ENCODE assay signal across 8 mouse cellular contexts in genomic region chr6:82774321-82774764, GRCm38 (mm10). TPM values are rescaled to one million over a fixed set of nuclear protein-coding genes. Genes with fewer than 3 reads are reported as not detected.
DNase-seq lines count a peak whose midpoint lies in the region; ATAC-seq and TF ChIP-seq lines count a peak whose summit lies in the region.

Gene Hk2, minus strand, starts transcription at chr6:82774454.

- H3K4me2 ChIP-seq in embryonic facial prominence, embryonic 14.5 days (ENCODE audit: low read depth, low read length): peak within 1 kb of the TSS; percentile 71
- peak within 1 kb of the TSS; percentile 89 for H3K4me2 ChIP-seq in limb, embryonic 12.5 days
- H3K4me2 ChIP-seq in midbrain, embryonic 14.5 days (ENCODE audit: low read length): peak within 1 kb of the TSS; percentile 99

- peak; percentile 60; the same call in 1 of the 2 replicates for TF ChIP-seq EP300 in heart, adult 2 months (IDR thresholded peaks at IDR 0.05; ENCODE audit: insufficient read depth, low read depth, low read length)

- H3K36me3 ChIP-seq in embryonic facial prominence, embryonic 14.5 days (ENCODE audit: control insufficient read depth, insufficient read depth, low read length): no peaks in the 10 kb centered on the region
- no peaks in the 10 kb centered on the region for H3K36me3 ChIP-seq in heart, adult 2 months (ENCODE audit: control insufficient read depth, insufficient read depth, low read length)
- no peaks in the 10 kb centered on the region for H3K36me3 ChIP-seq in limb, embryonic 12.5 days
- no peaks in the 10 kb centered on the region for H3K36me3 ChIP-seq in midbrain, embryonic 14.5 days (ENCODE audit: control insufficient read depth, insufficient read depth, low read length)

- 0 out of 2 replicates have a peak, but pooled peaks cover 1% of the 10 kb centered on the region for H3K79me2 ChIP-seq in heart, adult 2 months (replicated peaks; ENCODE audit: control insufficient read depth, insufficient read depth, low read length)

- TF ChIP-seq CTCF in heart, adult 2 months (IDR thresholded peaks at IDR 0.05): no peak

- H3K27ac ChIP-seq in embryonic facial prominence, embryonic 14.5 days (replicated peaks; ENCODE audit: low read depth, low read length): peak within 1 kb of the TSS; percentile 69
- peak within 1 kb of the TSS; percentile 80 for H3K27ac ChIP-seq in heart, adult 2 months
- peak within 1 kb of the TSS; percentile 70 for H3K27ac ChIP-seq in limb, embryonic 12.5 days
- peak within 1 kb of the TSS; percentile 26; the same call in 1 of the 2 replicates for H3K27ac ChIP-seq in midbrain, embryonic 14.5 days (replicated peaks; ENCODE audit: low read depth, low read length)

- DNase-seq in 3T3-L1 (ENCODE audit: low read depth, low spot score): peak; percentile 97
- peak; percentile 94 for DNase-seq in adrenal gland, postnatal 36 days
- peak; percentile 98 for DNase-seq in embryonic facial prominence, embryonic 14.5 days (ENCODE audit: low spot score)
- DNase-seq in heart, adult 2 months: peak; percentile 87 to 96
- peak; percentile 45 to 53 for DNase-seq in kidney, adult 8-10 months
- peak; percentile 93 for DNase-seq in midbrain, embryonic 14.5 days
- DNase-seq in spleen, adult 12 weeks (ENCODE audit: low spot score): peak; percentile 58

- H3K4me3 ChIP-seq in embryonic facial prominence, embryonic 14.5 days (ENCODE audit: low read depth, low read length): peak within 1 kb of the TSS; percentile 58
- peak within 1 kb of the TSS; percentile 51 for H3K4me3 ChIP-seq in heart, adult 2 months
- H3K4me3 ChIP-seq in limb, embryonic 12.5 days (replicated peaks): peak within 1 kb of the TSS; percentile 58
- peak within 1 kb of the TSS; percentile 50 for H3K4me3 ChIP-seq in midbrain, embryonic 14.5 days (replicated peaks; ENCODE audit: low read depth, low read length)

- no peaks in the 10 kb centered on the region for H3K9me3 ChIP-seq in embryonic facial prominence, embryonic 14.5 days (ENCODE audit: control insufficient read depth, low read length)
- H3K9me3 ChIP-seq in limb, embryonic 12.5 days: no peaks in the 10 kb centered on the region
- no peaks in the 10 kb centered on the region for H3K9me3 ChIP-seq in midbrain, embryonic 14.5 days (ENCODE audit: control insufficient read depth, low read length)

- ATAC-seq in embryonic facial prominence, embryonic 14.5 days (ENCODE audit: low read depth): peak; percentile 98
- peak; percentile 95 for ATAC-seq in limb, embryonic 12.5 days (ENCODE audit: insufficient number of reproducible peaks, insufficient read depth, low FRiP score, low TSS enrichment, low read depth)
- peak; percentile 92 for ATAC-seq in midbrain, embryonic 14.5 days (ENCODE audit: low FRiP score, low TSS enrichment)

- under 1% methylated on average over 38 of the region's 39 CpGs for WGBS in embryonic facial prominence, embryonic 14.5 days
- WGBS in heart, adult 2 months: under 1% methylated on average over 39 of the region's 39 CpGs
- WGBS in limb, embryonic 12.5 days: under 1% methylated on average over 38 of the region's 39 CpGs
- under 1% methylated on average over 39 of the region's 39 CpGs for WGBS in midbrain, embryonic 14.5 days

- intact Hi-C loops in heart, adult 2 months (cut with DNase I): no loop called here

- peak; percentile 97 for TF ChIP-seq POLR2A in heart, adult 2 months (IDR thresholded peaks at IDR 0.05; ENCODE audit: insufficient read depth, low read depth, low read length)

- H3K27me3 ChIP-seq in embryonic facial prominence, embryonic 14.5 days (replicated peaks; ENCODE audit: control insufficient read depth, insufficient read depth, low read length): no peaks in the 10 kb centered on the region
- H3K27me3 ChIP-seq in heart, adult 2 months (ENCODE audit: control insufficient read depth, insufficient read depth, low read length): peaks cover 1% of the 10 kb centered on the region; the same call in 1 of the 2 replicates
- H3K27me3 ChIP-seq in limb, embryonic 12.5 days: peaks cover 11% of the 10 kb centered on the region
- H3K27me3 ChIP-seq in midbrain, embryonic 14.5 days (ENCODE audit: control insufficient read depth, insufficient read depth, low read length): peaks cover 15% of the 10 kb centered on the region

- H3K9ac ChIP-seq in embryonic facial prominence, embryonic 14.5 days (ENCODE audit: low read depth, low read length): peak within 1 kb of the TSS; percentile 75
- H3K9ac ChIP-seq in heart, adult 2 months (ENCODE audit: low read depth, low read length): peak within 1 kb of the TSS; percentile 87
- peak within 1 kb of the TSS; percentile 66 for H3K9ac ChIP-seq in limb, embryonic 12.5 days (replicated peaks)
- peak within 1 kb of the TSS; percentile 49 for H3K9ac ChIP-seq in midbrain, embryonic 14.5 days (replicated peaks; ENCODE audit: low read length)

- H3K4me1 ChIP-seq in embryonic facial prominence, embryonic 14.5 days (ENCODE audit: control insufficient read depth, insufficient read depth, low read length): 0 out of 2 replicates have a peak, but pooled peaks cover 7% of the 10 kb centered on the region
- no peaks in the 10 kb centered on the region; the same call in 1 of the 2 replicates for H3K4me1 ChIP-seq in heart, adult 2 months (ENCODE audit: control insufficient read depth, insufficient read depth, low read length)
- peaks cover 11% of the 10 kb centered on the region; the same call in 1 of the 2 replicates for H3K4me1 ChIP-seq in limb, embryonic 12.5 days (replicated peaks)
- peaks cover 5% of the 10 kb centered on the region; the same call in 1 of the 2 replicates for H3K4me1 ChIP-seq in midbrain, embryonic 14.5 days (ENCODE audit: control insufficient read depth, insufficient read depth, low read length)

RNA-seq across cellular contexts. Expression of gene Hk2, which starts in this region (rescaled TPM):
- 10 to 100 TPM; 77.2 to 98.0 TPM for total RNA-seq in adrenal gland, postnatal 36 days (2021)
- polyA plus RNA-seq in embryonic facial prominence, embryonic 14.5 days (2014; fragmentation: Nextera tagmentation; extraction: Ambion mirVana): 16.7 and 17.7 TPM in 2 replicates
- 100 to 1,000 TPM; 325 to 363 TPM for total RNA-seq in heart, adult 2 months (2021)
- 104 and 173 TPM in 2 replicates for polyA plus RNA-seq in heart, adult 2 months (2012; rRNA removed)
- 19.2 and 20.1 TPM in 2 replicates for polyA plus RNA-seq in limb, embryonic 12.5 days (2016; fragmentation: Nextera tagmentation; extraction: Ambion mirVana)
- polyA plus RNA-seq in midbrain, embryonic 14.5 days (2014; fragmentation: Nextera tagmentation; extraction: Ambion mirVana): 2.4 and 4.0 TPM in 2 replicates

Comparison
In these comparisons a context has a peak if more than half of its experiments do, and no peak if none do; other contexts are left out.
1. Peak in every context shown above with its lines: DNase-seq, ATAC-seq, H3K4me3 ChIP-seq and H3K27ac ChIP-seq.
2. H3K27ac ChIP-seq: peak in every context shown above with its lines; median percentile 80 in heart, adult 2 months; 70 in limb, embryonic 12.5 days; 69 in embryonic facial prominence, embryonic 14.5 days; 26 in midbrain, embryonic 14.5 days.